Mouse (Mus musculus) Patski (cell line): ENCODE results near the gene Ripor1. TPM values are rescaled to one million over a fixed set of nuclear protein-coding genes. Genes with fewer than 3 reads are reported as not detected.

ENCODE experiments used
- ATAC-seq: fragments of 100-300 bp; one replicate; pipeline ENCODE4 v1.8.0; 2021
- CTCF ChIA-PET: fragments of 350-600 bp; sonication (Branson Sonifier 250); formaldehyde crosslinking; loops from one replicate; lab custom pipeline; 2022; ENCODE audit warnings: inconsistent platforms; lab: Charles Lee
- POLR2A ChIA-PET: fragments of 350-600 bp; sonication (Branson Sonifier 250); formaldehyde crosslinking; loops from one replicate; lab custom pipeline; 2022; ENCODE audit warnings: antibody characterized with exemption, inconsistent platforms; lab: Charles Lee
- DNase-seq: peaks from one replicate; pipeline ENCODE4 v3.0.0-alpha.2; 2011; ENCODE audit warnings: low read depth, low spot score
- H3K27me3 ChIP-seq: fragments of 371-371 bp; one replicate; pipeline ENCODE4 v1.5.1; 2021
- CTCF ChIP-seq: fragments of 100-300 bp; IDR thresholded peaks from one replicate; pipeline ENCODE4 v1.5.1; 2021
- in situ Hi-C: fragments of 300-500 bp; cut with MboI; formaldehyde crosslinking; loops from 3 replicates; pipeline ENCODE4 v1.11.1; 2018; ENCODE audit warnings: low pct_unique_long_range_greater_than_20kb, mixed read lengths
- polyA plus RNA-seq: library from polyadenylated mRNA; unstranded; gene quantifications from one replicate; pipeline ENCODE4 v1.2.3, GENCODE M21; 2021

Ripor1 gene
- polyA plus RNA-seq, 1 experiment from 2014 or later = 84.2 TPM

DNA sequence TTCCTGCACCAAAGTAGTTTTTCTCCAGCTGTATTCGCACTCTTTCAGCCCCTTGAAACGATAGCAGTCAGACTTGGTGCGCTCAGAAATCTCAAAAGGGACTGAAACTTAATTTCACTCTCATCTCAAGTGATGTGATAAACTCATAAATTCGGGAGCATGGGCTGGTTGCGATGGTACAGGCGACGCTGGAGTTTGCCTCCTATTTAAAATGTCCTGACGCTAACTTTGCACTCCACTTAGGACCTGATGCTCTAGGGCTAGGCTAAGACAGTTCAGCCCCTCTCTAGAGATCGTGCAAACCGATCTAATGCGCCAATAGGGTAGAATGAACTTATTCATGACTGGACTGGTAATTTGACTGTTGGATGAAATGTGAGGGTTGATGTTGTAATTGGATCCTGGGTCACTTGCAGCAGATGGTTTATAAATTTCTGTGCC lies 32.6 kb downstream of the Ripor1 start:
- POLR2A ChIA-PET = interaction anchor here (0.6 to 1.2 kb wide), 5 partner anchors 9 to 129 kb away, joined by 3 to 5 read pairs (median 3); partner anchors contain the start of gene Atp6v0d1
- in situ Hi-C loops = no loop called here
- CTCF ChIA-PET = interaction anchor here (1.3 to 1.9 kb wide), 3 partner anchors 11 to 23 kb away, joined by 4 to 11 read pairs (median 5); no protein-coding TSS in a partner anchor
- no peak for ATAC-seq
- no peak for TF ChIP-seq CTCF
- no peaks in the 10 kb centered on the region for H3K27me3 ChIP-seq
- no peak for DNase-seq

DNA sequence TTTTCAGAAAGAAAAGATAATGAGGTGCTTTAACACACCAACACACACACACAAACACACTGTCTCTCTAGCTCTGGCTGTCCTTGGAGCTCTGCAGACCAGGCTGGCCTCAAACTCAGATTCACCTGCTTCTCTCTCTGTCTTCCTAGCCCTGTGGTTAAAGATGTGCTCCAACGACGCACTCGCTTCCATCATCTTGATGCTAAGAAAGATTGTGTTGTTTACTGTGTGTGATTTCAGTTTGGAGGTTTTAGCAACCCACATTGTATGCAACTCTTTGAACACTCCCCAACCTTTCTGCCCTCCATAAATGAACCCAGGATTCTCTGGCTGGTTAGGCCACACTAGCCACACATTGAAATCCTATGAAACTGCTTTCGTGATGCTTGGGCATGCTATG lies 33.5 kb downstream of the Ripor1 start:
- TF ChIP-seq CTCF = no peak
- ChIA-PET CTCF (interaction anchor here (1.3 to 1.9 kb wide), 2 partner anchors 15 to 22 kb away, joined by 4 to 11 read pairs; no protein-coding TSS in a partner anchor), POLR2A (interaction anchor here (0.8 to 1.2 kb wide), 2 partner anchors 72 to 128 kb away, joined by 3 to 4 read pairs; partner anchors contain the start of gene Atp6v0d1)
- ATAC-seq = no peak
- in situ Hi-C loops = no loop called here
- no peaks in the 10 kb centered on the region for H3K27me3 ChIP-seq
- no peak for DNase-seq

DNA sequence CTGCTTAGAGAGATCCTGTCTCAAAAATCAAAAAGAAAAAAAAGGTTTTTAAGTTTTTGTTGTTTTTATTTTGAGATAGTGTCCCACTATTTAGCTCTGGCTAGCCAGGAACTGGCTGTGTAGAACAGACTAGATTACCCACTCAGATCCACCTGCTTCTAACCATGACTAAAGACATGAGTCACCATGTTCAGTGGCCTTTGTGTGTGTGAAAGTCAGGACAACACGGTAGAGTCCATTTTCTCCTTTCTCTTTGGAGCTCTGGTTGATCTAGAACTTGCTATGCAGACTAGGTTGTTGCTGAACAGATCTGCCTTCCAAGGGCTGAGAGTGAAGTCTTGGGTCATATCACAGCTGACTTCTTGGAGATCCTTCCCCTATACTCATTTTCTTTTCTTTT lies 34.8 kb downstream of the Ripor1 start:
- ATAC-seq (no peak), DNase-seq (no peak)
- no peak for TF ChIP-seq CTCF
- in situ Hi-C loops = no loop called here
- ChIA-PET CTCF (no interaction called here), POLR2A (interaction anchor here (0.6 to 0.7 kb wide), 2 partner anchors 19 to 74 kb away, joined by 3 to 4 read pairs; partner anchors contain the start of gene Atp6v0d1)
- no peaks in the 10 kb centered on the region for H3K27me3 ChIP-seq

DNA sequence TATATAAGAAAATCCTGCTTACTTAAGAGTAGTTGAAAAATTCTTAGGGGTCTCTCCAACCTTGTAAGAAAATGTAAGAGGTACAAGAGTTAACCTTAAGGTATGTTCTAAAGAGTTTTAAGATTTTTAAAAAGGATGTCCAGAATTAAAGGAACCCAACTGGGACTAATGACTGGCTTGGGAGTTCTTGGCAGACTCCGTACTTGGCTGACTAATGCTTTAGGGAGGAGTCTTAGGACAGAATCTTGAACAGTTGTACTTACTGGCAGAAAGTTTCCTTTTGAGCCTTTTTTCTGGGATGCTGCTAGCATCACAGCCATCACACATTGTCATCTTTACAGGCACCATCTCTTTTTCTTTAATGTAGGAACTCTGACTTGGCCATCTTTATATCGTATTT lies 35.5 kb downstream of the Ripor1 start:
- POLR2A ChIA-PET = no interaction called here
- CTCF ChIA-PET = no interaction called here
- ATAC-seq (no peak), DNase-seq (no peak)
- H3K27me3 ChIP-seq = no peaks in the 10 kb centered on the region
- in situ Hi-C loops = no loop called here
- no peak for TF ChIP-seq CTCF

DNA sequence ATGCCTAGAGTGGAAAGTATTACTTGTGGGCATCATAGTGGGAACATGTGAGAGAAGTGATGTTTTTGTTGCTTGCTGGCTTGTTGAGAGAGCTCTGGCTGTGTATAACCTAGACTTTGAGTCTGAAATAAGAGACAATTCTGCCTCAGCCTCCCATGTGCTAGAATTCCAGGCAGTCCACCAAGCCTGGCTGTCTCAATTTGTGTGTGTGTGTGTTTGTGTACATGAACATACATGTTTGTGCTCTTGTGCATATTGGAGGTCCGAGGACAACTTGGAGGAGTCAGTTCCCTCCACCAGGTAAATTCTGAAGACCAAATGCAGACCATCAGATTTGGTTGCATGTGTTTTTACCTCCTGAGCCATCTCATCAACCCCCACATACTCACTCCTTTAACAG lies 40.1 kb downstream of the Ripor1 start:
- CTCF ChIA-PET = no interaction called here
- no peak for TF ChIP-seq CTCF

DNA sequence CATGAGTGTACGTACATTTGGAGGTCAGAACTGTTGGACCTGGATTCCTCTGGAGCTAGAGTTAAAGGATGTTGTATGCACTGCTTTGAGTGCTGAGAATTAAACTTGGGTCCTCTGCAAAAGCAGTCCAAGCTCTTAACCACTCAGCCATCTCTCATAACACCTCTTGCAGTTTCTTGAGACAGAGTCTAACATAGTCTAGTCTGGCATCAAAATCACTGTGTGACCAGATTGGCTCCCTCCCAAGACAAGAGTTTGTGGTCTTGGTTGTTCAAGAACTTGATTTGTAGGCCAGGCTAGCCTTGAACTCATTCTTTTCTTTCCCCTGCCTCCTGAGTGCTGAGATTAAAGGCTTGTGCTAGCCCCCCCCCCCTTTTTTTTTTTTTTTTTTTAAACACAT lies 43.9 kb downstream of the Ripor1 start:
- CTCF ChIA-PET = interaction anchor here (0.9 to 5.0 kb wide), 5 partner anchors 9 to 27 kb away, joined by 3 to 23 read pairs (median 5); partner anchors contain the start of gene Agrp
- ATAC-seq (no peak), DNase-seq (no peak)
- H3K27me3 ChIP-seq = no peaks in the 10 kb centered on the region
- in situ Hi-C loops = no loop called here
- no peak for TF ChIP-seq CTCF
- POLR2A ChIA-PET = interaction anchor here (1.2 kb wide), 1 partner anchor 22 kb away, joined by 3 read pairs; no protein-coding TSS in a partner anchor

More for the DNA sequence above, 40.1 kb downstream of the Ripor1 start:
- in situ Hi-C loops = no loop called here
- POLR2A ChIA-PET = no interaction called here
- H3K27me3 ChIP-seq = no peaks in the 10 kb centered on the region
- no peak for DNase-seq
- ATAC-seq = no peak

DNA sequence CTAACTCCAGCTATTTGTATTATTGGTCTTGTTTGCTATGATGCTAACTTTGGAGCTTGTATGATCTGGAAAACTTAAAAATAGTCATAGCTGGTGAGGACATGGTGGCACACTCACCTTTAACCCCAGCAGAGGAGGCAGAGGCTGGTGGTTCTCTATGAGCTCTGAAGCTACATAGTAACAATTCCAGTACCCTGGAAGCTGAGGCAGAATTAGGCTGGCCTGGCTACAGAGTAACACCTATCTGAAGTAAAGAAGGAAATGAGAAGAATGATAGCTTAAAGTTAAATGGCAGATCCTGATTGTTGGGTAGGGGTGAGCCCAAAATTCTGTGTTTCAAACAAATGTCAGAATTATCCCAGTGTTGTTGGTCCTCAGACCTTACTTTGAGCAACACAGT lies 52.6 kb downstream of the Ripor1 start:
- POLR2A ChIA-PET = interaction anchor here (0.7 to 1.0 kb wide), 2 partner anchors 10 to 85 kb away, joined by 3 read pairs; no protein-coding TSS in a partner anchor
- ATAC-seq (no peak), DNase-seq (no peak)
- H3K27me3 ChIP-seq = no peaks in the 10 kb centered on the region
- no peak for TF ChIP-seq CTCF
- CTCF ChIA-PET = interaction anchor here (0.7 to 2.3 kb wide), 4 partner anchors 9 to 21 kb away, joined by 3 to 8 read pairs (median 3); partner anchors contain the start of gene Agrp
- in situ Hi-C loops = no loop called here

DNA sequence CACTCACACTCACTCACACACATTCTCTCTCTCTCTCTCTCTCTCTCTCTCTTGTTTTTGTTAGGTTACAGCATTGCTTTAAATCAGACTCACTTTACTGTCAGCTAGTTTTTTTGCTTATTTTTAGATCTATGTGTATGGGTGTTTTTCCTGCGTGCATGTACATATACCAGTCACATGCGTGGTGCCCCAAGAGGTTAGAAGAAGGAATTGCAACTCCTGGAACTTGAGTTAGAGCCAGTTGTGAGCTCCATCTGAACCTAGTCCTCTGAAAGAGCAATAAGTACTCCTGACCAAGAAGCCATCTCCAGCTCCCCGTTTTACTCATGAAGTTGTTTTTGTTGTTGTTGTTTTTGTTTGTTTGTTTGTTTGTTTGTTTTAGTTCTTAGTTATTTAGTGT lies 56.1 kb downstream of the Ripor1 start:
- ChIA-PET POLR2A (interaction anchor here (1.2 kb wide), 1 partner anchor 9 kb away, joined by 3 read pairs; no protein-coding TSS in a partner anchor), CTCF (interaction anchor here (1.0 to 3.0 kb wide), 7 partner anchors 10 to 397 kb away, joined by 3 to 23 read pairs (median 10); partner anchors contain the start of genes Agrp and Nfatc3)
- in situ Hi-C loops = no loop called here
- H3K27me3 ChIP-seq = no peaks in the 10 kb centered on the region
- TF ChIP-seq CTCF = peak; percentile 65
- ATAC-seq = no peak
- no peak for DNase-seq

Other genes with a start within 250 kb of the Ripor1 start
- gene Plekhg4, start 232.0 kb upstream of the Ripor1 start, polyA plus RNA-seq = 0.77 TPM
- not detected for gene Kctd19, start 191.8 kb upstream of the Ripor1 start, polyA plus RNA-seq
- gene Lrrc36, start 191.7 kb upstream of the Ripor1 start, polyA plus RNA-seq = not detected
- gene Tppp3, start 133.7 kb upstream of the Ripor1 start, polyA plus RNA-seq = 2.7 TPM
- gene Zdhhc1, start 108.4 kb upstream of the Ripor1 start, polyA plus RNA-seq = 68.3 TPM
- 8.2 TPM for gene Hsd11b2, start 86.5 kb upstream of the Ripor1 start, polyA plus RNA-seq
- gene Atp6v0d1, start 39.2 kb upstream of the Ripor1 start, polyA plus RNA-seq = 159 TPM
- 62.5 TPM for gene Ctcf, start 31.3 kb downstream of the Ripor1 start, polyA plus RNA-seq
- 0.30 TPM for gene Agrp, start 32.1 kb downstream of the Ripor1 start, polyA plus RNA-seq
- gene Carmil2, start 81.0 kb downstream of the Ripor1 start, polyA plus RNA-seq = 0.44 TPM
- gene Acd, start 95.8 kb downstream of the Ripor1 start, polyA plus RNA-seq = 39.2 TPM
- gene Pard6a, start 95.9 kb downstream of the Ripor1 start, polyA plus RNA-seq = 23.3 TPM
- gene 4933405L10Rik, start 102.4 kb downstream of the Ripor1 start, polyA plus RNA-seq = 1.0 TPM
- gene Enkd1, start 103.0 kb downstream of the Ripor1 start, polyA plus RNA-seq = 39.5 TPM
- 23.6 TPM for gene Gfod2, start 153.4 kb downstream of the Ripor1 start, polyA plus RNA-seq
- gene Ranbp10, start 222.1 kb downstream of the Ripor1 start, polyA plus RNA-seq = 25.3 TPM
- gene Tsnaxip1, start 222.5 kb downstream of the Ripor1 start, polyA plus RNA-seq = 0.24 TPM
- 38.4 TPM for gene Cenpt, start 248.0 kb downstream of the Ripor1 start, polyA plus RNA-seq
- 49.7 TPM for gene Thap11, start 249.9 kb downstream of the Ripor1 start, polyA plus RNA-seq